Mouse (Mus musculus) neural tube, embryonic 12.5 days (tissue): ENCODE data around the gene Kif5c. TPM values are rescaled to one million over a fixed set of nuclear protein-coding genes. Genes with fewer than 3 reads are reported as not detected.
A peak's percentile ranks its signal among the peaks of the same experiment; 100 is the strongest.

Experiments used
- ATAC-seq: fragments of 200-750 bp; cut with Nextera tagmentation; 2 replicates; pipeline ENCODE4 v1.8.0; 2017; ENCODE audit warnings: low read depth, mild to moderate bottlenecking, moderate TSS enrichment, moderate library complexity; ENCODE audit not compliant: low FRiP score
- H3K27ac ChIP-seq: fragments of 300-500 bp; sonication (generic); 2 replicates; pipeline ENCODE4 v1.5.1; 2016
- H3K27me3 ChIP-seq: fragments of 300-500 bp; sonication (generic); replicated peaks from 2 replicates; pipeline ENCODE4 v1.6.1; 2016; ENCODE audit warnings: mild to moderate bottlenecking
- H3K36me3 ChIP-seq: fragments of 300-500 bp; sonication (generic); 2 replicates; pipeline ENCODE4 v1.6.1; 2016; ENCODE audit warnings: mild to moderate bottlenecking
- H3K4me1 ChIP-seq: fragments of 300-500 bp; sonication (generic); 2 replicates; pipeline ENCODE4 v1.6.1; 2016
- H3K4me2 ChIP-seq: fragments of 300-500 bp; sonication (generic); replicated peaks from 2 replicates; pipeline ENCODE4 v1.6.1; 2016; ENCODE audit warnings: mild to moderate bottlenecking
- H3K4me3 ChIP-seq: fragments of 300-500 bp; sonication (generic); 2 replicates; pipeline ENCODE4 v1.5.1; 2016
- H3K9ac ChIP-seq: fragments of 300-500 bp; sonication (generic); 2 replicates; pipeline ENCODE4 v1.6.1; 2016; ENCODE audit warnings: mild to moderate bottlenecking
- H3K9me3 ChIP-seq: fragments of 300-500 bp; sonication (generic); 2 replicates; pipeline ENCODE4 v1.6.1; 2016; ENCODE audit warnings: mild to moderate bottlenecking
- WGBS: fragments of 180-500 bp; shearing (Covaris S2); methylation state at CpG from one replicate; pipeline ENCODE4 v1.1.7; 2016; 5-methylcytosine and 5-hydroxymethylcytosine counted together
- polyA plus RNA-seq: library from polyadenylated mRNA; unstranded; fragments of >200 nt; fragmentation: Nextera tagmentation; extraction: Ambion mirVana; gene quantifications from 2 replicates; pipeline ENCODE4 v1.2.1, GENCODE M21; 2016

Kif5c gene
- polyA plus RNA-seq, 1 experiment from 2014 or later, result 168 TPM

GRCm38 (mm10) chr2:49628094-49628705 lies 9.1 kb downstream of the Kif5c start:
- peaks cover 22% of the 10 kb centered on the region for H3K4me1 ChIP-seq
- H3K4me3 ChIP-seq, result no peak overlapping the region
- WGBS, result 85% methylated on average over 6 of the region's 6 CpGs
- H3K9me3 ChIP-seq, result no peaks in the 10 kb centered on the region
- no peak for ATAC-seq
- H3K4me2 ChIP-seq, result no peak overlapping the region
- no peak overlapping the region for H3K9ac ChIP-seq
- H3K27ac ChIP-seq, result no peak overlapping the region
- H3K27me3 ChIP-seq, result no peaks in the 10 kb centered on the region
- H3K36me3 ChIP-seq, result peaks cover 6% of the 10 kb centered on the region; the same call in 1 of the 2 replicates

GRCm38 (mm10) chr2:49629181-49629580 lies 10.1 kb downstream of the Kif5c start:
- 78% methylated on average over 12 of the region's 12 CpGs for WGBS
- Histone ChIP-seq H3K36me3 (peaks cover under 1% of the 10 kb centered on the region; the same call in 1 of the 2 replicates), H3K4me3 (no peak overlapping the region), H3K9me3 (no peaks in the 10 kb centered on the region), H3K4me1 (peaks cover 32% of the 10 kb centered on the region), H3K4me2 (no peak overlapping the region), H3K27ac (no peak overlapping the region), H3K9ac (no peak overlapping the region), H3K27me3 (no peaks in the 10 kb centered on the region)
- no peak for ATAC-seq

GRCm38 (mm10) chr2:49630636-49631035 lies 11.5 kb downstream of the Kif5c start:
- 90% methylated on average over 6 of the region's 6 CpGs for WGBS
- Histone ChIP-seq H3K4me1 (peaks cover 35% of the 10 kb centered on the region), H3K9me3 (no peaks in the 10 kb centered on the region)

GRCm38 (mm10) chr2:49633231-49633630 lies 14.1 kb downstream of the Kif5c start:
- H3K9ac ChIP-seq, result peak overlapping the region; percentile 44
- no peak overlapping the region for H3K4me3 ChIP-seq
- no peaks in the 10 kb centered on the region for H3K9me3 ChIP-seq
- H3K4me1 ChIP-seq, result peaks cover 29% of the 10 kb centered on the region
- H3K27ac ChIP-seq, result peak overlapping the region; percentile 71; the same call in 1 of the 2 replicates
- 17% methylated on average over 9 of the region's 9 CpGs for WGBS
- no peaks in the 10 kb centered on the region for H3K36me3 ChIP-seq
- ATAC-seq, result peak; percentile 84
- H3K4me2 ChIP-seq, result peak overlapping the region; percentile 47
- no peaks in the 10 kb centered on the region for H3K27me3 ChIP-seq

More at GRCm38 (mm10) chr2:49630636-49631035, 11.5 kb downstream of the Kif5c start:
- Histone ChIP-seq H3K27me3 (no peaks in the 10 kb centered on the region), H3K9ac (no peak overlapping the region), H3K4me2 (no peak overlapping the region), H3K36me3 (no peaks in the 10 kb centered on the region), H3K4me3 (no peak overlapping the region), H3K27ac (no peak overlapping the region)
- ATAC-seq, result no peak

GRCm38 (mm10) chr2:49642761-49643160 lies 23.7 kb downstream of the Kif5c start:
- H3K4me2 ChIP-seq, result no peak overlapping the region
- WGBS, result 88% methylated on average over 3 of the region's 3 CpGs
- H3K36me3 ChIP-seq, result peaks cover 9% of the 10 kb centered on the region
- no peak for ATAC-seq
- H3K9me3 ChIP-seq, result peaks cover 5% of the 10 kb centered on the region; the same call in 1 of the 2 replicates
- no peak overlapping the region for H3K9ac ChIP-seq
- peaks cover 4% of the 10 kb centered on the region; the same call in 1 of the 2 replicates for H3K4me1 ChIP-seq
- no peaks in the 10 kb centered on the region for H3K27me3 ChIP-seq
- H3K27ac ChIP-seq, result no peak overlapping the region
- no peak overlapping the region for H3K4me3 ChIP-seq

GRCm38 (mm10) chr2:49643756-49644155 lies 24.7 kb downstream of the Kif5c start:
- H3K36me3 ChIP-seq, result peaks cover 9% of the 10 kb centered on the region
- H3K4me1 ChIP-seq, result peaks cover 6% of the 10 kb centered on the region; the same call in 1 of the 2 replicates
- ATAC-seq, result no peak
- no peaks in the 10 kb centered on the region for H3K27me3 ChIP-seq
- no peak overlapping the region for H3K27ac ChIP-seq
- H3K4me3 ChIP-seq, result no peak overlapping the region
- no peak overlapping the region for H3K4me2 ChIP-seq
- 91% methylated on average over 8 of the region's 8 CpGs for WGBS
- H3K9me3 ChIP-seq, result peaks cover 5% of the 10 kb centered on the region; the same call in 1 of the 2 replicates
- no peak overlapping the region for H3K9ac ChIP-seq

GRCm38 (mm10) chr2:49647591-49647990 lies 28.5 kb downstream of the Kif5c start:
- H3K4me3 ChIP-seq, result no peak overlapping the region
- no peak for ATAC-seq
- H3K9ac ChIP-seq, result no peak overlapping the region
- peaks cover 5% of the 10 kb centered on the region; the same call in 1 of the 2 replicates for H3K9me3 ChIP-seq
- no peak overlapping the region for H3K4me2 ChIP-seq
- whole genome bisulfite sequencing, result 88% methylated on average over 6 of the region's 6 CpGs
- no peak overlapping the region for H3K27ac ChIP-seq
- no peaks in the 10 kb centered on the region for H3K27me3 ChIP-seq
- H3K4me1 ChIP-seq, result peaks cover 10% of the 10 kb centered on the region
- H3K36me3 ChIP-seq, result peaks cover 10% of the 10 kb centered on the region

GRCm38 (mm10) chr2:49648344-49648743 lies 29.2 kb downstream of the Kif5c start:
- ATAC-seq, result no peak; the same call in 1 of the 2 replicates
- Histone ChIP-seq H3K9me3 (peaks cover 5% of the 10 kb centered on the region; the same call in 1 of the 2 replicates), H3K4me1 (peaks cover 10% of the 10 kb centered on the region), H3K4me2 (no peak overlapping the region), H3K27me3 (no peaks in the 10 kb centered on the region), H3K36me3 (peaks cover 12% of the 10 kb centered on the region), H3K4me3 (no peak overlapping the region), H3K9ac (no peak overlapping the region), H3K27ac (no peak overlapping the region)
- 55% methylated on average over 9 of the region's 9 CpGs for WGBS

- Histone ChIP-seq H3K9ac (no peak overlapping the region), H3K4me3 (no peak overlapping the region), H3K4me1 (peaks cover 10% of the 10 kb centered on the region), H3K27ac (no peak overlapping the region), H3K9me3 (peaks cover 3% of the 10 kb centered on the region; the same call in 1 of the 2 replicates), H3K36me3 (peaks cover 10% of the 10 kb centered on the region), H3K4me2 (no peak overlapping the region), H3K27me3 (no peaks in the 10 kb centered on the region)
- WGBS, result 92% methylated on average over 6 of the region's 6 CpGs
- ATAC-seq, result no peak
Observed at GRCm38 (mm10) chr2:49648806-49649205, 29.7 kb downstream of the Kif5c start.

- no peak for ATAC-seq
- H3K36me3 ChIP-seq, result peaks cover 6% of the 10 kb centered on the region; the same call in 1 of the 2 replicates
- 82% methylated on average over 10 of the region's 10 CpGs for WGBS
- no peaks in the 10 kb centered on the region for H3K27me3 ChIP-seq
- H3K4me2 ChIP-seq, result no peak overlapping the region
- H3K27ac ChIP-seq, result no peak overlapping the region
- H3K4me3 ChIP-seq, result no peak overlapping the region
- no peak overlapping the region for H3K9ac ChIP-seq
- H3K4me1 ChIP-seq, result peaks cover 10% of the 10 kb centered on the region
- no peaks in the 10 kb centered on the region for H3K9me3 ChIP-seq
Observed at GRCm38 (mm10) chr2:49649211-49649610, 30.1 kb downstream of the Kif5c start.

- Histone ChIP-seq H3K9me3 (no peaks in the 10 kb centered on the region), H3K4me2 (no peak overlapping the region), H3K4me3 (no peak overlapping the region), H3K9ac (no peak overlapping the region), H3K27me3 (no peaks in the 10 kb centered on the region), H3K36me3 (0 out of 2 replicates have a peak, but pooled peaks cover 3% of the 10 kb centered on the region), H3K4me1 (peaks cover 29% of the 10 kb centered on the region), H3K27ac (no peak overlapping the region)
- no peak for ATAC-seq
- whole genome bisulfite sequencing, result 69% methylated on average over 1 of the region's 1 CpGs
Observed at GRCm38 (mm10) chr2:49651737-49652136, 32.6 kb downstream of the Kif5c start.

- Histone ChIP-seq H3K27me3 (no peaks in the 10 kb centered on the region), H3K27ac (no peak overlapping the region)
Observed at GRCm38 (mm10) chr2:49654606-49655005, 35.5 kb downstream of the Kif5c start.

More at GRCm38 (mm10) chr2:49654606-49655005, 35.5 kb downstream of the Kif5c start:
- peaks cover 32% of the 10 kb centered on the region for H3K4me1 ChIP-seq
- ATAC-seq, result no peak
- no peak overlapping the region for H3K4me3 ChIP-seq
- H3K9me3 ChIP-seq, result no peaks in the 10 kb centered on the region
- 83% methylated on average over 10 of the region's 10 CpGs for WGBS
- H3K9ac ChIP-seq, result no peak overlapping the region
- no peak overlapping the region for H3K4me2 ChIP-seq
- 0 out of 2 replicates have a peak, but pooled peaks cover 3% of the 10 kb centered on the region for H3K36me3 ChIP-seq
